ENCODE assay signal across 22 mouse cellular contexts in the genomic region with DNA sequence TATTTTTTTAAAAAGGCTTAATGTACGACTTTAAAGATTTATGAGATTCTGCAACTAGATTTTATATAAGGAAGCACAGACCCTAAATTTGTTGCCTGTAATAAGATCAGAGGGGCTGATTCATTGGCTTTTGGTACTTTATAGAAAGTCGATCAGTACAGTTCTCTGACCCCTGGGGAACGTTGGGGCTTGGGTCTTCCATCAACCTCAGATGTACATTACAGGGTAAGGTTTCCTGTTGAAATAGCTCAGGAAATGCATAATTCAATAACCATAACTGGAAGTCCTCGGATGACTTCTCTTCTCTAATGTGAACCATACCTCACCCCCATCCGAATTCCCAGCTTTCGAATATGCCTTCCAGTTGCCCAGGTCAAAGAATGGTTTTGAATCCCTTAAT.
"Had no signal": no experiment of that assay in that cellular context is flagged by ENCODE, and none has a peak within 500 bp of the region (broad histone marks: within the 10 kb centered on the region; RNA-seq: fewer than 3 reads in every experiment).

No protein-coding gene starts in this region.

- H3K27me3 ChIP-seq: liver, embryonic 15.5 days; lung, embryonic 15.5 days; megakaryocyte, embryonic 14.5 days; midbrain, embryonic 12.5 days; neural tube, embryonic 13.5 days; neural tube, embryonic 15.5 days; stomach, embryonic 15.5 days had no signal

- H3K36me3 ChIP-seq: liver, embryonic 15.5 days; lung, embryonic 15.5 days; midbrain, embryonic 10.5 days; midbrain, embryonic 12.5 days; neural tube, embryonic 13.5 days; neural tube, embryonic 15.5 days; stomach, embryonic 15.5 days had no signal

- H3K4me3 ChIP-seq: liver, embryonic 15.5 days; lung, embryonic 15.5 days; megakaryocyte, embryonic 14.5 days; midbrain, embryonic 10.5 days; midbrain, embryonic 12.5 days; myocyte; neural tube, embryonic 13.5 days; neural tube, embryonic 15.5 days; stomach, embryonic 15.5 days had no signal

- H3K9ac ChIP-seq: liver, embryonic 15.5 days; liver, postnatal 0 days; lung, embryonic 15.5 days; midbrain, embryonic 12.5 days; neural tube, embryonic 13.5 days; neural tube, embryonic 15.5 days; stomach, embryonic 15.5 days had no signal

- H3K9me3 ChIP-seq: liver, embryonic 15.5 days; lung, embryonic 15.5 days; midbrain, embryonic 10.5 days; midbrain, embryonic 12.5 days; neural tube, embryonic 13.5 days; neural tube, embryonic 15.5 days; stomach, embryonic 15.5 days had no signal

- ATAC-seq: liver, postnatal 0 days; lung, postnatal 0 days; midbrain, embryonic 16.5 days had no signal

- H3K4me1 ChIP-seq: liver, embryonic 15.5 days; lung, embryonic 15.5 days; megakaryocyte, embryonic 14.5 days; stomach, embryonic 15.5 days had no signal

- DNase-seq: liver, postnatal 0 days; lung, adult 2 months; lung, postnatal 14 days; lung, postnatal 36 days; midbrain, embryonic 14.5 days; right cerebral cortex, postnatal 14 days; thymus, adult 2 months; thymus, postnatal 25 days; thymus, postnatal 4 days had no signal

- H3K4me2 ChIP-seq: liver, embryonic 15.5 days; lung, embryonic 15.5 days; midbrain, embryonic 12.5 days; neural tube, embryonic 13.5 days; neural tube, embryonic 15.5 days; stomach, embryonic 15.5 days had no signal

- H3K27ac ChIP-seq: liver, embryonic 15.5 days; lung, embryonic 15.5 days; macrophage; midbrain, embryonic 10.5 days; midbrain, embryonic 12.5 days; neural tube, embryonic 13.5 days; neural tube, embryonic 15.5 days; stomach, embryonic 15.5 days; stomach, postnatal 0 days had no signal
